Mouse (Mus musculus): ENCODE results near the gene Pck2. TPM values are rescaled to one million over a fixed set of nuclear protein-coding genes. Genes with fewer than 3 reads are reported as not detected.

The Pck2 gene
- polyA plus RNA-seq, 1 experiment from 2014 or later = 18.3 TPM

DNA sequence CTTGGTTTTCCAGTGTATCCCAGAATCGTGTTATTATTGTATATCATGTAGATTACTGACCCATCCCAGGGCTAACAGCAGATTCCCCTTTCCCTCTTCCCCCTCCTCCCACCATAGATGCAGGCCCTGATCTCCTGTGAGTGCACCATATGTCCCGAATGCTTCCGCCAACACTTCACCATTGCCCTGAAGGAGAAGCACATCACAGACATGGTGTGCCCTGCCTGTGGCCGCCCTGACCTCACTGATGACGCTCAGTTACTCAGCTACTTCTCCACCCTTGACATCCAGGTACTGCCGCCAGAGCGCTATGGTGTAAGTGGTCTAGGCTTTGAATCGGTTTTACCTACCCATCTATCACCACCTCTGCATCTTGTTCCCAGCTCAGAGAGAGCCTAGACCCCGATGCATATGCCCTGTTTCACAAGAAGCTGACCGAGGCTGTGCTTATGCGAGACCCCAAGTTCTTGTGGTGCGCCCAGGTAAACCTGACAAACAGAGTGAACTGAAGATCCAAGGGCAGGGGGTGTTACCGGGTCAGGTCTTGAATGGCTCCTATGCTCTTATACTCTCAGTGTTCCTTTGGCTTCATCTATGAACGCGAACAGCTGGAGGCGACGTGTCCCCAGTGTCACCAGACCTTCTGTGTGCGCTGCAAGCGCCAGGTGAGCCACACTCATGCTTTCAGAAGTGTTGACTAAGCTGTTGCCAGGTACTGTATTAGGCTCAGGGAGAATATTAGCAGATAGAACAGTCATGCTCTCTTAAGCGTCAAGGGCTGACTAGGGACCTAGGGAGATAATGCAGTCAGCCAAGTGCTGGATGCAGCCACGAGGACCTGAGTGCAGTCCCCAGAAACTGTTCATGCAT is 58.7 kb downstream of the Pck2 start:
- no peaks in the 10 kb centered on the region for H3K9me3 ChIP-seq
- WGBS = 94% methylated on average over 21 of the region's 21 CpGs
- H3K4me3 ChIP-seq = no peak overlapping the region
- peaks cover 16% of the 10 kb centered on the region for H3K4me1 ChIP-seq
- H3K27me3 ChIP-seq (ENCODE audit: poor library complexity, severe bottlenecking) = no peaks in the 10 kb centered on the region
- H3K36me3 ChIP-seq (replicated peaks) = peaks cover 97% of the 10 kb centered on the region
- no peak for DNase-seq (ENCODE audit: extremely low spot score, low spot score)
- H3K27ac ChIP-seq = no peak overlapping the region

Other genes with a start within 250 kb of the Pck2 start
- gene Dhrs4, start 61.5 kb upstream of the Pck2 start, polyA plus RNA-seq (2016; fragmentation: Nextera tagmentation; extraction: Ambion mirVana) = 67.2 and 71.0 TPM in 2 replicates
- gene Carmil3, start 49.6 kb upstream of the Pck2 start, polyA plus RNA-seq (2016; fragmentation: Nextera tagmentation; extraction: Ambion mirVana) = 5.1 TPM in 2 replicates
- 0.05 and 0.14 TPM in 2 replicates for gene Cpne6, start 29.8 kb upstream of the Pck2 start, polyA plus RNA-seq (2016; fragmentation: Nextera tagmentation; extraction: Ambion mirVana)
- gene Nrl, start 15.3 kb upstream of the Pck2 start, polyA plus RNA-seq (2016; fragmentation: Nextera tagmentation; extraction: Ambion mirVana) = not detected in 2 replicates
- 68.1 and 73.3 TPM in 2 replicates for gene Dcaf11, start 19.7 kb downstream of the Pck2 start, polyA plus RNA-seq (2016; fragmentation: Nextera tagmentation; extraction: Ambion mirVana)
- gene A730061H03Rik, start 20.1 kb downstream of the Pck2 start, polyA plus RNA-seq (2016; fragmentation: Nextera tagmentation; extraction: Ambion mirVana) = not detected in 2 replicates
- not detected in 2 replicates for gene Fitm1, start 35.4 kb downstream of the Pck2 start, polyA plus RNA-seq (2016; fragmentation: Nextera tagmentation; extraction: Ambion mirVana)
- 90.9 and 94.3 TPM in 2 replicates for gene Psme1, start 37.9 kb downstream of the Pck2 start, polyA plus RNA-seq (2016; fragmentation: Nextera tagmentation; extraction: Ambion mirVana)
- 5.3 and 5.4 TPM in 2 replicates for gene Emc9, start 45.0 kb downstream of the Pck2 start, polyA plus RNA-seq (2016; fragmentation: Nextera tagmentation; extraction: Ambion mirVana)
- 154 and 171 TPM in 2 replicates for gene Psme2, start 50.8 kb downstream of the Pck2 start, polyA plus RNA-seq (2016; fragmentation: Nextera tagmentation; extraction: Ambion mirVana)
- gene Rnf31, start 51.4 kb downstream of the Pck2 start, polyA plus RNA-seq (2016; fragmentation: Nextera tagmentation; extraction: Ambion mirVana) = 20.5 and 21.3 TPM in 2 replicates
- gene Irf9, start 63.3 kb downstream of the Pck2 start, polyA plus RNA-seq (2016; fragmentation: Nextera tagmentation; extraction: Ambion mirVana) = 7.3 and 7.6 TPM in 2 replicates
- 5.6 and 5.7 TPM in 2 replicates for gene Rec8, start 77.8 kb downstream of the Pck2 start, polyA plus RNA-seq (2016; fragmentation: Nextera tagmentation; extraction: Ambion mirVana)
- gene Ipo4, start 95.7 kb downstream of the Pck2 start, polyA plus RNA-seq (2016; fragmentation: Nextera tagmentation; extraction: Ambion mirVana) = 110 and 123 TPM in 2 replicates
- 0.98 and 1.00 TPM in 2 replicates for gene Gm49378, start 97.6 kb downstream of the Pck2 start, polyA plus RNA-seq (2016; fragmentation: Nextera tagmentation; extraction: Ambion mirVana)
- gene Tm9sf1, start 103.5 kb downstream of the Pck2 start, polyA plus RNA-seq (2016; fragmentation: Nextera tagmentation; extraction: Ambion mirVana) = 78.3 and 78.7 TPM in 2 replicates
- 0.58 and 1.1 TPM in 2 replicates for gene Tssk4, start 109.9 kb downstream of the Pck2 start, polyA plus RNA-seq (2016; fragmentation: Nextera tagmentation; extraction: Ambion mirVana)
- 62.4 and 63.7 TPM in 2 replicates for gene Mdp1, start 120.2 kb downstream of the Pck2 start, polyA plus RNA-seq (2016; fragmentation: Nextera tagmentation; extraction: Ambion mirVana)
- gene Gmpr2, start 131.7 kb downstream of the Pck2 start, polyA plus RNA-seq (2016; fragmentation: Nextera tagmentation; extraction: Ambion mirVana) = 59.9 and 62.4 TPM in 2 replicates
- gene Nedd8, start 131.9 kb downstream of the Pck2 start, polyA plus RNA-seq (2016; fragmentation: Nextera tagmentation; extraction: Ambion mirVana) = 664 and 665 TPM in 2 replicates
- 78.8 and 79.7 TPM in 2 replicates for gene Tinf2, start 141.6 kb downstream of the Pck2 start, polyA plus RNA-seq (2016; fragmentation: Nextera tagmentation; extraction: Ambion mirVana)
- gene Tgm1, start 173.7 kb downstream of the Pck2 start, polyA plus RNA-seq (2016; fragmentation: Nextera tagmentation; extraction: Ambion mirVana) = 0.26 and 0.44 TPM in 2 replicates
- gene Rabggta, start 182.0 kb downstream of the Pck2 start, polyA plus RNA-seq (2016; fragmentation: Nextera tagmentation; extraction: Ambion mirVana) = 30.2 and 31.5 TPM in 2 replicates
- gene Dhrs1, start 205.4 kb downstream of the Pck2 start, polyA plus RNA-seq (2016; fragmentation: Nextera tagmentation; extraction: Ambion mirVana) = 59.1 and 62.5 TPM in 2 replicates
- gene Nop9, start 205.4 kb downstream of the Pck2 start, polyA plus RNA-seq (2016; fragmentation: Nextera tagmentation; extraction: Ambion mirVana) = 63.0 and 68.4 TPM in 2 replicates
- 0.33 TPM in 1 of 2 replicates, not detected in the other for gene Cideb, start 218.2 kb downstream of the Pck2 start, polyA plus RNA-seq (2016; fragmentation: Nextera tagmentation; extraction: Ambion mirVana)
- gene Ltb4r2, start 221.2 kb downstream of the Pck2 start, polyA plus RNA-seq (2016; fragmentation: Nextera tagmentation; extraction: Ambion mirVana) = 0.19 and 0.28 TPM in 2 replicates
- gene Ltb4r1, start 225.7 kb downstream of the Pck2 start, polyA plus RNA-seq (2016; fragmentation: Nextera tagmentation; extraction: Ambion mirVana) = 0.26 TPM in 2 replicates
- gene Adcy4, start 243.8 kb downstream of the Pck2 start, polyA plus RNA-seq (2016; fragmentation: Nextera tagmentation; extraction: Ambion mirVana) = 4.6 and 5.4 TPM in 2 replicates
- gene Ripk3, start 248.6 kb downstream of the Pck2 start, polyA plus RNA-seq (2016; fragmentation: Nextera tagmentation; extraction: Ambion mirVana) = 8.0 and 10.2 TPM in 2 replicates

Data from forebrain, embryonic 10.5 days (tissue).